Mouse (Mus musculus) stomach, embryonic 16.5 days (tissue): ENCODE measurements around the gene Retreg3. TPM values are rescaled to one million over a fixed set of nuclear protein-coding genes. Genes with fewer than 3 reads are reported as not detected.
"Not testable (repeated sequence)": the region's sequence is repeated elsewhere in the genome, so short reads cannot be mapped to it uniquely, and the experiment has no call there.

ENCODE experiments used
- ATAC-seq: fragments of 200-750 bp; cut with Nextera tagmentation; 2 replicates; pipeline ENCODE4 v1.8.0; 2017; ENCODE audit warnings: moderate number of reproducible peaks, moderate TSS enrichment; ENCODE audit not compliant: insufficient read depth, low FRiP score
- H3K27ac ChIP-seq: fragments of 300-500 bp; sonication (generic); 2 replicates; pipeline ENCODE4 v1.5.1; 2014; ENCODE audit warnings: low read length
- H3K27me3 ChIP-seq: fragments of 300-500 bp; sonication (generic); 2 replicates; pipeline ENCODE4 v1.6.1; 2014; ENCODE audit warnings: low read length, control low read depth, mixed read lengths; ENCODE audit not compliant: control insufficient read depth, insufficient read depth
- H3K36me3 ChIP-seq: fragments of 300-500 bp; sonication (generic); 2 replicates; pipeline ENCODE4 v1.6.1; 2014; ENCODE audit warnings: low read length; ENCODE audit not compliant: control insufficient read depth, insufficient read depth
- H3K4me1 ChIP-seq: fragments of 300-500 bp; sonication (generic); 2 replicates; pipeline ENCODE4 v1.6.1; 2014; ENCODE audit warnings: low read length, control low read depth, mixed read lengths; ENCODE audit not compliant: control insufficient read depth, insufficient read depth
- H3K4me2 ChIP-seq: fragments of 300-500 bp; sonication (generic); 2 replicates; pipeline ENCODE4 v1.6.1; 2014; ENCODE audit warnings: low read depth, low read length, mixed read lengths
- H3K4me3 ChIP-seq: fragments of 300-500 bp; sonication (generic); replicated peaks from 2 replicates; pipeline ENCODE4 v1.5.1; 2014; ENCODE audit warnings: mild to moderate bottlenecking, low read length
- H3K9ac ChIP-seq: fragments of 300-500 bp; sonication (generic); 2 replicates; pipeline ENCODE4 v1.6.1; 2014; ENCODE audit warnings: low read length
- H3K9me3 ChIP-seq: fragments of 300-500 bp; sonication (generic); replicated peaks from 2 replicates; pipeline ENCODE4 v1.6.1; 2016; ENCODE audit warnings: low read length, control low read depth; ENCODE audit not compliant: control insufficient read depth
- WGBS: fragments of 180-500 bp; shearing (Covaris S2); extraction: QIAGEN DNeasy Blood & Tissue Kit; methylation state at CpG from one replicate; pipeline ENCODE4 v1.1.7; 2014; 5-methylcytosine and 5-hydroxymethylcytosine counted together
- polyA plus RNA-seq: library from polyadenylated mRNA; unstranded; fragments of >200 nt; fragmentation: Nextera tagmentation; extraction: Ambion mirVana; gene quantifications from 2 replicates; pipeline ENCODE4 v1.2.1, GENCODE M21; 2015

The Retreg3 gene
- polyA plus RNA-seq, 1 experiment from 2014 or later = 18.7 TPM

DNA sequence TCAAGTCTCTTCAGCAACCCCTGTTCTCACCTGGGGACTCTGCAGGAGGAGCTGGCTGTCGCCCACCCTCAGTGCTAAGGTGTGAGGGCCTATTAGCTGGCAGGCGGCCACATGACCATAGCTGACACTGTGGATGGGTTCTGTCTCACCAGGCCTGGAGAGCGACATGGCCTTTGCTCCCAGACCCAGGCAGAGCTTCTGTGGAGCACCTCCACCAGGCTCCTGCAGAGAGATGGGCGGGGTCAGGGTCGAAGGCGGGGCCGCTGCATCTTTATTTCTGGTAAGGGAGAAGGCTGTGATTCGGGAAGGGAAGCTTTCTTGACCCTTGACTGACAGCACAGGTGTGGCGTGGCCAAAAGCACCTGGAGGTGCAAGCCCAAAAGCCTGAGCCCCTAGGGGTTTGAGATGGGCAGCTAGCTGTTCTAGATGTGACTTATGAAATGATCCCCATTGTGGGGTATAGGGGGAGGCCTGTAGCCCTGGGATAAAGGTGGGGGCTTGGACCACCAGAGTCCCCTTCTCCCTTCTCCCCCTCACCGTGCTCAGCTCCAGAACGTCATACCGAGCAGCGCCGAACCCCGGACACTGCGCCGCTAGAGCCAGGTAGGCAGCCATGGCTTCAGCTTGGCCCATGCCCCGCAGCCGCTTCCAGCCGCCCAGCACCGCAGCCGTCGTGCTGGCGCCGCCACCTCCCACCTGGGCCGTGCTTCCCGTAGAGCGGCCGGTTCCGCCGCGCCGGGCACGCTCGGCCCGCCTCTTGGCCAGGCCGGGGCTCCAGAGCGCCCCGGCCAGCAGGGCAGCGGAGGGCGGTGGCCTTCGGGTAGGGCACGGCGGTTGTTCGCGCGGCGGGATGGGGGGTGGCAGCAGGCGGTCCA lies 44.0 kb upstream of the Retreg3 start:
- H3K9me3 ChIP-seq = no peaks in the 10 kb centered on the region
- ATAC-seq = no peak
- 40% methylated on average over 49 of the region's 49 CpGs for WGBS
- H3K4me1 ChIP-seq = peaks cover 18% of the 10 kb centered on the region
- H3K4me3 ChIP-seq = peak overlapping the region; percentile 38
- H3K27me3 ChIP-seq = no peaks in the 10 kb centered on the region; the same call in 1 of the 2 replicates
- H3K27ac ChIP-seq = peak overlapping the region; percentile 31; the same call in 1 of the 2 replicates
- peak overlapping the region; percentile 49 for H3K4me2 ChIP-seq
- peak overlapping the region; percentile 60 for H3K9ac ChIP-seq
- peaks cover 31% of the 10 kb centered on the region for H3K36me3 ChIP-seq

DNA sequence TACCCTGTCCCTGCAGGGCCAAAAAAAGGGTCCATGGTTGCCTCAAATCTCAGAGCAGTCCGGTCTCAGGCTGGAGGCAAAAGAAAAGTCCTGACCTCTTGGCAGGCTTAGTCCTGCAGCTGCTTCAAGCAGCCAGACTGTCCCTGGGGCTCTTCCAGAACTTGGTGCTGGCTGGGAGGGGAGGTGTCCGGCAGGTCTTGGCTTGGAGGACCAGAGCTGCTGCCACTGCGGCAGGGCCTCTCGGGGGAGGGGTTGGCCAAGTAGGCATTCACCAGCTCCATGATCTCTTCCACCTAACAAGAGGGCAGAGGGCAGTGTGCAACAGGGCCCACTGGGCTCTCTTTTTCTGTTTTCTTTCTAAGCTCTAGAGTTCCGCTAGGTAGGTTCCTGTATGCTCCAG lies 43.1 kb upstream of the Retreg3 start:
- ATAC-seq = no peak
- peaks cover 13% of the 10 kb centered on the region for H3K4me1 ChIP-seq
- WGBS = 55% methylated on average over 5 of the region's 5 CpGs
- H3K27me3 ChIP-seq = no peaks in the 10 kb centered on the region; the same call in 1 of the 2 replicates
- H3K9me3 ChIP-seq = no peaks in the 10 kb centered on the region
- H3K4me3 ChIP-seq = no peak overlapping the region
- peaks cover 30% of the 10 kb centered on the region for H3K36me3 ChIP-seq
- peak overlapping the region; percentile 22; the same call in 1 of the 2 replicates for H3K27ac ChIP-seq
- H3K4me2 ChIP-seq = no peak overlapping the region
- 0 out of 2 replicates have a peak overlapping the region, but pooled peaks have one; percentile 32 for H3K9ac ChIP-seq

DNA sequence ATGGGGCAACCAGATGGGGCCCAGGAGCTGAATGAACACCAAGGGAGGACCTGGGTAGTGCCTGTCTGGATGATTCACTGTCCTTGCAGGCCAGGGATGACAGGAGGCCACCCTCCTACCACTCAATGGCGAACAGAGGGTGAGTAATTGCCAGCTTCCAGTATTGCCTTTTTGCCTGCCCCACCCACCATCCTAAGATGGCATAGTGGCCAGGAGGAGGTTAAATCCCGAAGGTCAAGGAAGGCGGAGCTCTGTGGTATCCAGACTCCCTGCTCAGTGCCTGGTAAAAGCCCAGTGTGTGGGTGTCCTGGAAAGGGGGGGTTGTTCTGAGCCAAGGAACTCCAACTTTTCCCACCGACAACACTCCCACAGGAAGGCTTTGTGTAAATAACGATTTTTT lies 42.6 kb upstream of the Retreg3 start:
- Histone ChIP-seq H3K36me3 (peaks cover 26% of the 10 kb centered on the region), H3K4me2 (no peak overlapping the region)
- 50% methylated on average over 5 of the region's 5 CpGs for WGBS

DNA sequence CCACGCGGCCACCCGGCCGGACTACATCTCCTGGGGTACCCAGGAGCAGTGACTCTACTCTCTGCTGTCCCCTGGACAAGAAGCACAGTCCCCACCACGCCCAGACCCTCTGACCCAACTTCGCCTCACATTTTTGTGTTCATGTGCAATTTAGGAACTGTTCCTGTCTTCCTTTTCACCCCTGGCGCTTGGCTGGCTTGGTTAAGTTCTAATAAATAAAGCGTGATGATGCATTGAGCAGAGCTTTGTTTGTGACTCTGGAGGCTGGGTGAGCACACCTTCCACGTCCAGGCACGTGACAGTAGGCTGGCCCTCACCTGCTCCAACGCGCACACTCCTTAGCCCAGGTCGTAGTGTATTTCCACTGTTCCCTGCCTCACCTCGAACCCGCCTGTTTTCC lies 41.9 kb upstream of the Retreg3 start:
- Histone ChIP-seq H3K27ac (no peak overlapping the region), H3K9me3 (no peaks in the 10 kb centered on the region), H3K9ac (no peak overlapping the region), H3K4me2 (no peak overlapping the region), H3K4me1 (peaks cover 13% of the 10 kb centered on the region), H3K36me3 (peaks cover 21% of the 10 kb centered on the region), H3K4me3 (no peak overlapping the region), H3K27me3 (no peaks in the 10 kb centered on the region; the same call in 1 of the 2 replicates)
- 87% methylated on average over 15 of the region's 15 CpGs for WGBS
- no peak for ATAC-seq

More for the DNA sequence above, 42.6 kb upstream of the Retreg3 start:
- Histone ChIP-seq H3K27ac (peak overlapping the region; percentile 22; the same call in 1 of the 2 replicates), H3K4me3 (no peak overlapping the region), H3K9ac (0 out of 2 replicates have a peak overlapping the region, but pooled peaks have one; percentile 32), H3K27me3 (no peaks in the 10 kb centered on the region; the same call in 1 of the 2 replicates), H3K9me3 (no peaks in the 10 kb centered on the region), H3K4me1 (peaks cover 13% of the 10 kb centered on the region)
- no peak for ATAC-seq

DNA sequence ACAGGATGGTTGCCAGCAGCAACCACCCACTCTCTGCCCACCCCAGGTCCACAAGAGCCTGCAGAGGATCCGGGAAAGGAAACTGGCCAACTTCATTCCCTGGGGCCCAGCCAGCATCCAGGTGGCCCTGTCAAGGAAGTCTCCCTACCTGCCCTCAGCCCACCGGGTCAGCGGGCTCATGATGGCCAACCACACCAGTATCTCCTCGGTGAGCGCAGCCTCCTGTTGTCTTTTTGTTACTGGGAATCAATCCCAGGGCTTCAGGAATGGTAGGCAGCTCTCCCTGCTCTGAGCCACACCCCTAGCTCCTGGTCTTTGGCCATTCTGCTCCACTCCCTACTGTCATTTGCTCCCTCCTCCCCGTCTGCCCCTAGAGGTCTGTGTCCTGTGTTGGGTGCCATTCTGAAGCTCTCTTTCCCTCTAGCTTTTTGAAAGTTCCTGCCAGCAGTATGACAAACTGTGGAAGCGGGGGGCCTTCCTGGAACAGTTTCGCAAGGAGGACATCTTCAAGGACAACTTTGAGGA lies 41.4 kb upstream of the Retreg3 start:
- not testable (repeated sequence) for ATAC-seq

DNA sequence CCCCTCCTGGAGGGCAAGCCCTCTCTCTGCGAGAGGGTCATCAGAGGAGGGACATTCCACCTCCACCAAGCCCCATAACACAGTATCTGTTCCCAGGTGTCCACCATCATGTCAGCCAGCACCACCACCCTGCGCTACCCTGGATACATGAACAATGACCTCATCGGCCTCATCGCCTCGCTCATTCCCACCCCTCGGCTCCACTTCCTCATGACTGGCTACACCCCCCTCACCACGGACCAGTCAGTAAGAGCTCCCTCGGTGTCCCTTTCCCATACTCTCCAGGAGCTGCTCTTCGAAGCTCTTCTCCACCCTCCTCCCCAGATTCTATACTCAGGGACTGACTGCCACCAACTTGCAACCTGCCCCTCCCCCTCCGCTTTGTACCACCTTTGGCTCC lies 40.5 kb upstream of the Retreg3 start:
- H3K27me3 ChIP-seq, ATAC-seq, H3K4me3 ChIP-seq, H3K9me3 ChIP-seq, H3K9ac ChIP-seq, H3K27ac ChIP-seq, H3K4me2 ChIP-seq: not testable (repeated sequence)
- Histone ChIP-seq H3K36me3 (peaks cover 20% of the 10 kb centered on the region; the same call in 1 of the 2 replicates), H3K4me1 (peaks cover 13% of the 10 kb centered on the region)
- WGBS = 79% methylated on average over 8 of the region's 10 CpGs

More for the DNA sequence above, 41.4 kb upstream of the Retreg3 start:
- H3K27ac ChIP-seq, H3K9me3 ChIP-seq, H3K4me2 ChIP-seq, H3K27me3 ChIP-seq, H3K4me3 ChIP-seq, H3K9ac ChIP-seq: not testable (repeated sequence)
- peaks cover 21% of the 10 kb centered on the region; the same call in 1 of the 2 replicates for H3K36me3 ChIP-seq
- WGBS = 79% methylated on average over 7 of the region's 8 CpGs
- H3K4me1 ChIP-seq = peaks cover 13% of the 10 kb centered on the region

DNA sequence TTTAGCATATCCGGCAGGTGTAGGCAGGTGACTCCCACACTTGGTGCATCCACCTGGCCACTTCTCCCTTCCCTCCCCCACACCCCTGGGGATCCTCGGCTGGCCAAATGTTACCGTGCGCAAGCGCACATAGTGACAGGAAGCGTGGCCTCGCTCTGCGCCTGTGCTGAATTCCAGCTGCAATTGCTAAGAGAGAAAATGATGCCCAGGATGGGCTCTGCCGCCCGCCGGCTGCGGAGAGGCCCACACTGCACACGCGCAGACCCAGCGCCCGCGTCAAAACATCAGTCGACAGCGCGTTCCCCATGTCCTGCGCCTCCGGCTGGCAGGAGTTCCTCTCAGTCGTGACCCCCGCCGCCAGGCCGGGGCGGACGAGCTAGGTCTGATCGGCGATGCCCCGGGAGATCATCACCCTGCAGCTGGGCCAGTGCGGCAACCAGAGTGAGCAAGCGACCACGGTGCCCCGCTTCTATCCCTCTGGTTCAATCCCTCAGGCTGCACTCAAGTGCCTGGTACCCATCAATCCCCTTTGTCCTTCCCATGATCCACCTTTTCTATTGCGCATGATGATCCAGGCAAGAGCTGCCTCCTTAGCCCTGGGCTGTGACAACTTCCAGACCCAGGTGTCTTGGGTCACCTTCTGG lies 36.2 kb upstream of the Retreg3 start, which contains the start of gene Tubg2:
Tubg2 (plus strand) TSS at position 180 of the 644 bp plus-strand sequence.
- Histone ChIP-seq H3K4me1 (no peaks in the 10 kb centered on the region; the same call in none of the 2 replicates), H3K36me3 (no peaks in the 10 kb centered on the region), H3K4me2 (peak within 1 kb of the TSS; percentile 83), H3K9ac (peak within 1 kb of the TSS; percentile 76), H3K9me3 (no peaks in the 10 kb centered on the region), H3K4me3 (peak within 1 kb of the TSS; percentile 49), H3K27me3 (no peaks in the 10 kb centered on the region), H3K27ac (peak within 1 kb of the TSS; percentile 26; the same call in 1 of the 2 replicates)
- ATAC-seq = peak; percentile 59; the same call in 1 of the 2 replicates
- 1% methylated on average over 36 of the region's 36 CpGs for WGBS

DNA sequence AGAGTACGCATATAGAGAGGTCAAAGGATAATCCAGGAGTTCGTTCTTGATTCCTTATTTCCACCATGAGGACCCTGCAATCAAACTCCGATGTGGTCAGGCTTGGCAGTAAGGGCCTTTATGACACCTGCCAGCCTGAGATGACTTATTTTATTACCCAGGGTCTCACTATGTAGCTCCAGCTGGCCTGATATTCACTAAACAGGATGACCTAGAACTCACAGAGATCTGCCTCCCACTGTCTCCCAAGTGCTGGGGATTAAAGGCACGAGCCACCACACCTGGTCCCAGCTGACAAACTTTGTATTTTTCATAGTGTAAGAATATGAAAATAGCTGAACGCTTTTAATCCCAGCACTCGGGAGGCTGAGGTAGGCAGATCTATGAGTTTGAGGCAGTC lies 35.5 kb upstream of the Retreg3 start:
- no peaks in the 10 kb centered on the region for H3K9me3 ChIP-seq
- ATAC-seq = no peak
- no peaks in the 10 kb centered on the region; the same call in none of the 2 replicates for H3K4me1 ChIP-seq
- no peak overlapping the region for H3K9ac ChIP-seq
- no peak overlapping the region for H3K27ac ChIP-seq
- H3K4me2 ChIP-seq = peak overlapping the region; percentile 83
- 62% methylated on average over 6 of the region's 6 CpGs for WGBS
- H3K4me3 ChIP-seq = no peak overlapping the region
- no peaks in the 10 kb centered on the region for H3K27me3 ChIP-seq
- no peaks in the 10 kb centered on the region for H3K36me3 ChIP-seq
